Mouse (Mus musculus): ENCODE results near the gene Ttc27.

GRCm38 (mm10) chr17:74804321-74804930 is 86.9 kb downstream of the Ttc27 start:
- TF ChIP-seq CTCF (IDR thresholded peaks at IDR 0.05; ENCODE audit: control insufficient read depth, insufficient read depth, insufficient read length) = no peak
- no peak for TF ChIP-seq CEBPB (IDR thresholded peaks at IDR 0.05; ENCODE audit: low read depth)
- no peak for TF ChIP-seq FOSL1 (IDR thresholded peaks at IDR 0.05; ENCODE audit: insufficient read depth, low read length, poor library complexity, severe bottlenecking)
- no peak for TF ChIP-seq USF1 (IDR thresholded peaks at IDR 0.05; ENCODE audit: low read depth)

Data from C2C12 (cell line).